Mouse (Mus musculus): ENCODE results near the gene Grk2.
"Not testable (repeated sequence)": the region's sequence is repeated elsewhere in the genome, so short reads cannot be mapped to it uniquely, and the experiment has no call there.

Grk2 gene

DNA sequence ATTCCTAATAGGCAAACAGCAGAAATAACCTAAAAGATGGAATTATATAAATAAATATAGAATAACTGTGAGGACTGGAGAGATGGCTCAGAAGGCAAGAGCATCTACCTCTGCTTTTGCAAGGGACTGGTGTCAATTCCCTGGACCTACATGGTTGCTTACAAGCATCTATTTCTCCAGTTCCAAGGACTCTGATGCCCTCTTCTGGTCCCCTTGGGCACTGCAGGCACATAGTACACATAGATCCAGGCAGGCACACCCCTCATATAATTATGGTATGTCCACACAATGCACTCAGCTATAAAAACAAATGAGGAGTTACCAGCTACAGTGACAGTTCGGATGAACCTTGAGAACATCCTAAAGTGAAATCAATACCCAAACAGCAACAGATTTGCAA lies 26.5 kb downstream of the Grk2 start:
- no peak for DNase-seq (ENCODE audit: extremely low spot score, low read depth, low spot score)

DNA sequence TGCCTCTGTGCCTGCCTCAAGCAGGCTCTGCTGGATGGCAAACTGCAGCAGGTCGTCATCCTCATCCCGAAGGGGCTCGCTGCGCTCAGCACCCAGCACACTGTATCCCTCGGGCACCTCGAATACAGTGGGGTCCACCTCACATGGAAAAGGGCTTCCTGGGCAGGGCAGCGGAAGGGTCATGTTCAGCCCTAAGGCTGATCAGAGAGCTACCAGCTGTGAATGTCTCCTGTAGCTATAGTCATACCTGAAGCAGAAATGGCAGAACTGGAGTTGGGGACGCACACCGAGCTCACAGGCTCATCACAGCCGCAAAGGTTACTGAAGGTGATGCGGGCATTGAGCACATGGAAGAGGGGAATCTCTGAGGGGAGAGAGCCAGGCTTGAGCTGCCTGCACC lies 35.0 kb downstream of the Grk2 start:
- DNase-seq (ENCODE audit: extremely low spot score, low read depth, low spot score): no peak

DNA sequence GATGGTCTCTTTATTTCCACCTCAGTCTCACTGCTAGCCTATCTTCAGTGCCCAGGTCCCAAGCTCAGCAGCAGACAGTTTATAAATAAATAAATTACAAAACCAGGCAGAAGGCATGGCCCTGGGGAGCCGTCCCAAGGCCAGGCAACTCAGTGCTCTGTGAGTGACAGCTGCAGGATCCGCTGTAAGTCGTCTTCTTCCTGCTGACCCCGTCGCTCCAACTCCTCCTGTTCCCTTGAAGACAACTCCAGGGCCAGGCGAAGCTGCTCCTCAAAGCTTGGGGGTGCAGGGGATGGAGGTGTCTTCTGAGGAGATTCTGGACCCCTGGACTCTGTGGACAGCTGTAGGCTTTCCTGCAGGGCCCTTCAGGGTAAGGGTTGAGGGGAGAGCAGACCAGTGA lies 35.8 kb downstream of the Grk2 start:
- DNase-seq (ENCODE audit: extremely low spot score, low read depth, low spot score): no peak

DNA sequence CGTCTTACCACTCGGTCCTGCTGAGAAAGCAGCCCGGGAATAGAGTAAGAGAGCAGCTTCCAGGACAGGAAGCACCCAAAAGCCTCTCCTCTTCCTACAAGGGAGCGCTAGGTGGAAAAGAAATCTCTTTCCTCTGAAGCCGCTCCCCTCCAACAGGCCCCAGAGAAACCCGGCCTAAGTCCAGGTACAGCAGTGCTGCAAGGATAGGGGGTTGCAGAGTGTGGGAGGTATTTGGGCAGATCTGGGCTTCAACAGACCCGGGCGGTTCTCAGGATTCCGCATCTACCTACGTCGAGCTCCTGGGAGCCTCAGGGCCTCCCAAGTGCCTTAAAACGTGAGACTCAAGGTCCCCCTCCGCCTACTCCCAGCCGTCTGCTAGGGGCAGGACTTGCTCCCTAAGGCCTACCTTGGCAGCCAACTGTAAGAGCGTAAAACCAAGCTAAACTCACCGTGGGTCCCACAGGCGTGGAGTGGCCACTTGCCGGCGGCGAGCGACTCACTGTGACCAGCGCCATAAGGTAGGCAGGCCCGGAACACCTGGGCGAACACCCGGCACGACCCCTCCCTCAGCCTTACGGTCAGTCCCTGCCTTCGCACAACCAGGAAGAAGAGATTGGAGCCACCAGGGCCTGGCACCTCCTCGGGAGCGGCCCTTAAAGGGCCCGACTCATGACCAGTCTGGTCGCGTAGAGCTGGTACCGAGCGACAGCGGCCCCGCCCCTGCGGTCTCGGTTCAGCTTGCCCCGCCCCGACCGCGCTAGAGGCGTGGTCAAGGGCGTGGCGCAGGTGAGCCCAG lies 37.3 kb downstream of the Grk2 start, which contains the start of gene Ssh3:
Gene Ssh3, minus strand, starts transcription at position 615 of the 796 bp plus-strand sequence.
- DNase-seq (ENCODE audit: extremely low spot score, low read depth, low spot score): no peak

DNA sequence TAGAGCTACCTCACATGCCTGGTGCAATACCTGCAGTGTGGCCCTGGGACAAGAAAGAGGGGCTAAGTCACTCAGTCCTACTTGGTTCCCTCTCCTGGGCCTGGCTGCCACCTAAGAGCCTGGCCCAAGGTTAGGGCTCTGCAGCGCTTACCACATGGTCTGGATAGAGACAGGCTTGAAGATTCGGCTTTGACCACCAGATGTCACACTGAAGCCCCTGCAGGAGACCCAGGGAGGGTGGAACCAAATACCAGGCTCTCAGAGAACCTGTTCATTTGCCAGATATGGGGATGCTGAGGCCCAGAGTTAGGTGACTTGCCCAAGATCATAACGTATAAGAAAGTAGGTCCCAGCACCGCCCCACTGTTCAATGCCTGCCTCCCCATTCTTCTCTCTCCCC lies 40.1 kb downstream of the Grk2 start:
- DNase-seq (ENCODE audit: extremely low spot score, low read depth, low spot score): no peak

DNA sequence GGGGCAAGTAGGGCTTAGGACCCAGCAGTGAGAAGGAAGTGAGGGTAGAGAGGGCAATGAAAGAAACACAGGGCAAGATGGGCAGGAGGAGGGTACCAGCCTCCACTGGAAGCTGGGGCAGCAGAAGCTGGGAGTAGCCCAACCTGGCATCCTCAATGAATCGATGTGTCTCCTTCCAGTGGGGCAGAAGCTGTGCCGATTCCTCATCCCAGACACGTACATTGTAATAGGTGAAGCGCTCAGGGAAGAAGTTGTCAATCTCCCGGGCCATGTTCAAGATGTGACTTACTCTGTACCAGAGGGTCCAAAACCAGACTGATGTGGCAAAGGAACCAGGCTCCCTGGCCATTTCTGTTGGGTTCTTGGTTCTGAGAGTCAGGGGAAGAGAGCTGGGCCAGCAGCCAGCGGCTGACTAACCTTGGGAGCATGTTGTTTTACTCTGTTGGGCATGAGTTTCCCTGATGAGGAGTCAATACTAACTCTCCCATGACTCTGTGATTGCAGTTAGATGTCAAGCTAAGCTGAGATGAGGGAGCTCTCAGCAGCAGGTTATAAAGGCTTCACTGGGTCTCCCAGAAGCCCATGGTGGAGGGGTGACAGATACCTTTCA lies 41.7 kb downstream of the Grk2 start:
- DNase-seq (ENCODE audit: extremely low spot score, low read depth, low spot score): no peak

DNA sequence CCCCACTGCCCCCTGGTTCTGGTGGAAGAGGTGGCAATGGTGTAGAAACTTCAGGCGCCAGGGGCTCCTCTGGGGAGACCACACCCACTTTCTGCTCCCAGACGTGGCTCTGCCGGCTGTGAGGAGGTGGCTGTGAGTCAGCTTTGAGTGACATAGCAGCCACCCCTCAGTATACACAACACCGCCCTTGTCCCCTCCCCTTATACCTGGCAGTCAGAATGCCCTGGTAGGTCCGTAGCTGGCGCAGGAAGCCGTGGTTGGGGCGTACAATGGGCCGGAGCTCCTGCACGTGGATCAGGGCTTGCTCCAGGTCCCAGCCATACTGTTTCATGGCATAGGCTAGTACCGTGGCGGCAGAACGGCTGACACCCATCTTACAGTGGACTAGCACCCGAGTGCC lies 42.3 kb downstream of the Grk2 start:
- DNase-seq (ENCODE audit: extremely low spot score, low read depth, low spot score): no peak

DNA sequence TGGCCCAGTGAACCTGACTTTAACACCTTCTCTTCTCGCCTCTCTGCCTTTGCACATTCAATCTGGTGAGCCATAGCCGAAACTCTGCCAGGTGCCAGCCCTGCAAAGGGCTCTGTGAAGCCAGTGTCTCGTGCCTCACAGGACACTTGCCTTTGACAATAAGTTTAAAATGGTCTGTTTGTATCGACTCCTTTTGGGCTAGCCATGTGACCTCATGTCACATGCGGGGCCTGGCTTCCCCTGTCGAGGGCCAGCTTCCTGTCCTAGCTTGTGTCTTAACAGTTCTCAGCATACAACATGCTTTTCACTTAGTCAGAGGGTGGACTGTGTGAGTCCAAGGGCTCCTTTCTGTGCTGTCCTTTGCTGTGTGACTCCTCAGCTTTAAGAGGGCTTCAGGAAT lies 43.3 kb downstream of the Grk2 start:
- DNase-seq (ENCODE audit: extremely low spot score, low read depth, low spot score): no peak

DNA sequence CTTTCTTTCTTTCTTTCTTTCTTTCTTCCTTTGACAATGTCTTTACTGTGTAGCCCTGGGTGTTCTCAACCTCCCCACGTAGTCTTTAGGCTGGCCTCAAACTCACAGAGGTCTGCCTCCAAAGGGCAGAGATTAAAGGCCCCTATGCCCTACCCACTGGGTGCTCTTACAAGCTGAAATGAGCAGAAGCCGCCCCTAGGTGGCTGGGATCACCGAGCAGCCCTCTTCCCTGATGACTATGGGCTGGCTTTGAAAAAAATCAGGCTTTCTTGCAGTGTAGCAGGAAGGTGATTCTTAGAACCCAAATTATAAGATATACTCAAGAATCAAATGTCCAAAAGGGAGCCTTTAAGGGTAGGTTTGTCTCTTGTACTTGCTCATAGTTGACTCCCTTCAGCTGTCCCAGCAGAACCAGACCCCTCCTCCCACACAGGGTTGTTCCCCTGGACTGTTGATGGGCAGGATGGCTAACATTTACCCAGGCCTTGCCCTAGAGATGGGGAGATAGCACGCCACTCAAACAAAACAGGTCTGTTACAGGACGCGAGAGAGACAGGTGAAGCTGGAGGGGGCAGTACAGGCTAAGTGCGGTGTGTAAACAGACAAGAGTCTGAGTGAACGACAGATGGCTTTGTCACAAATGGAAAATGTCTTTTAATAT lies 44.9 kb downstream of the Grk2 start:
- DNase-seq (ENCODE audit: extremely low spot score, low read depth, low spot score): no peak

DNA sequence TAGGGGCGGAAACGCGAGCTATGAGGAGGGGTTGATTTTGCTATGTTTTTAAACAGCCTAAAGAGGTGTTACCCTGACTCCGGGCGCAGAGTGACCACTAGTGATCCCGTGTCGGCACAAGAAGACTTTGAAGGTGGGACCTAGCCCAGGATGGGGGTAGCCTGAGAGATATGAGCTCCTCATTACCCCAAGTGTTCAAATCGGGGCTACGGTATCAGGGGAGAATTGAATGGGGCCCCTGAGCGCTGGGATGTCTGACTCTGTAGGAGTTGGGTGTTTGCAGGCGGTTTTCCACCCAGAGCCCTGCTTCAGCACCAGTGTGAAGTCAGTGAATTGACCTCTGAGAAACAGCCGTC lies 48.1 kb downstream of the Grk2 start:
- DNase-seq (ENCODE audit: extremely low spot score, low read depth, low spot score): no peak

DNA sequence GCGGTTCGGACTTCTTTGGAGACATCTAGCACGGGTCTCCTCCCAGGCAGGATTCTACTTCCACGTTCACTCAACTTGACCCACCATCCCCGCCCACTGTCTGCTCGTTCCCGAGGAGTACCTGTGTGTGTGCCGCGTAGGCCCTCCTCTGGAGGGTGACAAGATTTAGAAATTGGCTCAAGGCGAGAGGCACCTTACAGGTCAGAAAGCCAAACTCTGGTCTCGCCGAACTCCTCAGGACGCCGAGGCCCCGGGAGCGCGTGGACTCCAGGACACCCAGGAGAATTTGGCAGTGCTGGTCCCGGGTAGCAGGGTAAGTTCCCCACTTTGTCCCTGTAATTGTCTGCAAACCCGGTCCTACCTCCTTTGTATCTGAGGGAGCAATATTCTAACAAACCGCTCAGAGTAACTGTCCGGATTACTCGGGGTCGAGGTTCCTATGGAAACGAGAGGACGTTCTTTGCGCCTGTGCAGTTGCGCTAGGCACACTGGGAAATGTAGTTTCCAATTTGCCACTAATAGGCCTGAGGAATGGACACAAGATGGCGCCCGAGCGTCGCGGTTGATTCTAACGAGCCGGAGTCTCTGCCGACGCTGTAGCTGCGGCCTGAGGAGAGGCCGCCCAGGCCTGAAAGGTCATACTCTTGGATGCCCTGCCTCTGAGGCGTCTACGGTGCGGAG lies 48.7 kb downstream of the Grk2 start:
- DNase-seq (ENCODE audit: extremely low spot score, low read depth, low spot score): peak; percentile 94

DNA sequence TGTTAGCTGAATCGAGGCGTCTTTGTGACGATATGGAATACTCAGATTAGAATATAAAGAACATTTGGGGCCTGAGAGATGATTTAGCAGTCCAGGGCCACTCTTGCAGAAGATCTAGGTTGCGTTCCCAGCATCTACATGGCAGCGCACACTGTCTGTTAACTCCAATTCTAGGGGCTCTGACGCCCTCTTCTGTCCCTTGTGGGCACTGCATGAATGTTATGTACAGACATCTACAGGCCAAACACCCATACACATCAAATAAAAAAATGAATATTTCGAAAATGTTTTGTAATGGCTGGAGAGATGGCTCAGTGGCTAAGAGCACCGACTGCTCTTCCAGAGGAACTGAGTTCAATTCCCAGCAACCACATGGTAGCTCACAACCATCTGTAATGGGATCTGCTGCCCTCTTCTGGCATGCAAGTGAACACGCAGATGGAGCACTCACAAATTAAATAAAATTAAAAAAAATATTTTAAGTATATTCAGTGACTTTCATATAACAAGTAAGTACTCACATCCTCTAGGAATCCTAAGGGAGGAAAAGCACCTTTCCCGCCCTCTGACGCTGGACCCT lies 50.3 kb downstream of the Grk2 start:
- DNase-seq (ENCODE audit: extremely low spot score, low read depth, low spot score): no peak

DNA sequence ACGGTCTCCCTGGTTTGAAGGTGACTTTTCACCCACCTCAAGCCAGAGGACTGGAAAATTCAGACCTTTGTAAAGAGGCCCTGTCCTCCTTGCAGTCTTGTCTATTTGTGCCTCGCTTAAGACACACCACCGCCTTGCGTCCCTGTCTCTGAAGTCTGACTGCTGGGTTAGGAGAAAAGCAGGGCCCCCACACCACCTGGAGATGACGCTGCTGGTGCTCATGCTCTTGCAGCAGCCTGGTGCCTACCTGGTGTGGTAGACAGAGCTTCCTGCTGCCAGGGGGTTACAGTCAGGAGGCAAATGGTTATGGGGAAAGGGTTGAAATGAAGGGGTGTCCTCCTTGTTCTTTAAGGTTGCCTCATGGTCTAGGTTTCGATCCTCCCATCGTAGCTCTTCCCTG lies 51.8 kb downstream of the Grk2 start:
- no peak for DNase-seq (ENCODE audit: extremely low spot score, low read depth, low spot score)

DNA sequence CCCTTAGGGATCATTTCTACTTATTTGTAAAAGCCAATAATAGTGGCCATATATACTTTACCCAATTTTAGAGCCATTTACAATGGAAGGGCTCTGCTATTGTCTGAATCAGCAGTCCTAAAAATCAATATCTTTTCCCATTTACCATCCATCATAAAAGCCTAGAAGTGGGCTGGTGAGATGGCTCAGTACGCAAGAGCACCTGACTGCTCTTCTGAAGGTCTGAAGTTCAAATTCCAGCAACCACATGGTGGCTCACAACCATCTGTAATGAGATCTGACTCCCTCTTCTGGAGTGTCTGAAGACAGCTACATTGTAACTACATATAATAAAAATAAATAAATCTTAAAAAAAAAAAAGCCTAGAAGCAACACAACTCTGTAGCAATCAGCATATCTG lies 57.3 kb downstream of the Grk2 start:
- DNase-seq (ENCODE audit: extremely low spot score, low read depth, low spot score): not testable (repeated sequence)

DNA sequence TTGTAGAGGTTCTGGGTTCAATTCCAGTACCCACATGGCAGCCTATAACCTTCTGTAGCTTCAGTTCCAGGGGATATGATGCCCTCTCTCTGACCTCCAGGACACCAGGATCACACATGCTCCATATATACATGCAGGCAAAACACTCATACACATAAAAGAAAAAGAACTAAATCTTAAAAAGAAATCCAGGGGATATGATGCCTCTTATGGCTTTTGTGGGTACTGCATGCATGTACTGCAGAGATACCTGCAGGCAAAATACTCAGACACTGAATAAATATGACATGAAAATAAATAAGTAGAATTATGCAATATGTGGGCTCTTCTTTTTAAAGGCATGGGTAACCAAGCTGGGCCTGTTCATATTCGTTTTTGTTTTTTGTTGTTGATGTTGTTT lies 59.0 kb downstream of the Grk2 start:
- no peak for DNase-seq (ENCODE audit: extremely low spot score, low read depth, low spot score)

DNA sequence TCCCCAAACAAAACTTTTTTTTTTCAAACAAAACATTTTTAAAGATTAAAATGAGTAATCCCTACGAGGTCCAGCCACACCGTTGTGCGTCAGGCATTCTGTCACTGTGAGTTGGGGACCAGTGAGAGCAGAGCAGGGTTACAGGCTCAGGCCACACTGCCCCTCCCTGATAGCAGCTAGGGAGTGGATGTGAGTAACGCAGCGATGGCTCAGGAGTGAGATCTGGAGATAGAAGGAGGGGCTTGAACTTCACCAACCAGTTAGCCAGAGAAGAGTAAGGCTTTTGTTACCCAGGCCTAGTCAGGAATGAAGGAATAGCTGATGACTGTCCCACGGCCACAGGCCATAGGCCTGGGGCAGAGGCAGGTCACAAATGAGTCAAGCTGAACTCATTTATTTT lies 61.2 kb downstream of the Grk2 start:
- no peak for DNase-seq (ENCODE audit: extremely low spot score, low read depth, low spot score)

DNA sequence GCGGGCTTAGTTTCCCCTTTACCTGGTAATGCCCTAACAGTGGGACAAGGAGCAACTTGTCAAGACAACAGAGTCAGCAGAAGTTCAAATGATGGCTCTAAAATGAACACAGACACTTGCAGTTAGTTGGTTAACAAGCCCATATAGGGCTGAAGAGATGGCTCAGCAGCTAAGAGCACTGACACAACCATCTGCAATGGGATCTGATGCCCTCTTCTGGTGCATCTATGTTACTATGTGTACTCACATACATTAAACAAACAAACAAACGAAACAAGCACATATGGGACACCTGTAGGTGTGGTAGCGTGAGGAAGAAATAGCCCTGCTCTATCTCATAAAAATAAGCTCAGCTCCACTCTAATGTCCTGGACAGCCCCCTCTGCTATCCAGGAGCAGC lies 63.6 kb downstream of the Grk2 start:
- DNase-seq (ENCODE audit: extremely low spot score, low read depth, low spot score): no peak

DNA sequence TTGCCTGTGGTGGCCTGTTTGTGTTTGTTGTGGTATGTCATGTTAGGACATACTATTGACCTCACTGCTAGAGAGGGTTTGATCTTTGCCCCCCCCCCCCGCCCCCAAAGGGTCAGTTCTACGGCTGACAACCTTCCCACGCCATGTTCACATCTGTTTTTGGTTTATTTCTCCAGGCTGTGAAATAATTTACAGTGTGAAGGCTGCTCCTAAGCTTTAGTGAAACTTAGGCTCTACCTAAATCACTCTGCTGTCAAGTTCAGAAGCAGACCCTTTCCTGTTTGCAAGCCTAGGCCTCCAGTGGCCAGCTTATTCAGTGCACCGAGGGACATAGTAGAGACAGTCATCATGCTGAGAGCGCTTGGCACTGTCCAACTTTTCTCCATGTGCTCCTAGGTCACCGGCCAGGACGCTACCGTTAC lies 65.8 kb downstream of the Grk2 start:
- no peak for DNase-seq (ENCODE audit: extremely low spot score, low read depth, low spot score)
